Mouse (Mus musculus): Measurements from ENCODE around the gene Lrit2. TPM values are rescaled to one million over a fixed set of nuclear protein-coding genes. Genes with fewer than 3 reads are reported as not detected.
A peak's percentile ranks its signal among the peaks of the same experiment; 100 is the strongest.

Lrit2 gene
- total and polyA plus RNA-seq, 3 experiments: not detected

- Histone ChIP-seq H3K27ac (ENCODE audit: control insufficient read depth, low read depth, low read length) (no peak overlapping the region), H3K4me1 (ENCODE audit: control insufficient read depth in 1 of 2, insufficient read depth in 2 of 2, low read length in 2 of 2) (no peaks in the 10 kb centered on the region), H3K79me2 (ENCODE audit: control insufficient read depth, insufficient read depth, low read length, poor library complexity) (no peaks in the 10 kb centered on the region), H3K4me3 (ENCODE audit: control insufficient read depth in 1 of 2, insufficient read depth in 1 of 2, low read depth in 2 of 2, low read length in 2 of 2) (no peak overlapping the region), H3K36me3 (ENCODE audit: control insufficient read depth in 1 of 2, insufficient read depth in 2 of 2, low read length in 2 of 2) (no peaks in the 10 kb centered on the region), H3K27me3 (ENCODE audit: control insufficient read depth in 1 of 2, insufficient read depth in 2 of 2, low read length in 2 of 2) (no peaks in the 10 kb centered on the region), H3K9me3 (replicated peaks; ENCODE audit: insufficient read depth, low read length) (no peaks in the 10 kb centered on the region), H3K9ac (ENCODE audit: control insufficient read depth, low read depth, low read length, poor library complexity, severe bottlenecking) (no peak overlapping the region)
- TF ChIP-seq TCF12 (IDR thresholded peaks at IDR 0.05; ENCODE audit: low read depth, low read length): no peak
- no peak for TF ChIP-seq TAL1 (IDR thresholded peaks at IDR 0.05; ENCODE audit: low read length)
- no peak for TF ChIP-seq RAD21 (IDR thresholded peaks at IDR 0.05; ENCODE audit: low read depth, low read length)
- peak; percentile 18 for DNase-seq (ENCODE audit: low read depth, low spot score)
These were observed 41.7 kb downstream of the Lrit2 start for GRCm38 (mm10) chr14:37109460-37109859.

GRCm38 (mm10) chr14:37109975-37110374 lies 42.2 kb downstream of the Lrit2 start:
- H3K36me3 ChIP-seq (ENCODE audit: control insufficient read depth in 1 of 2, insufficient read depth in 2 of 2, low read length in 2 of 2): no peaks in the 10 kb centered on the region
- no peak overlapping the region for H3K4me3 ChIP-seq (ENCODE audit: control insufficient read depth in 1 of 2, insufficient read depth in 1 of 2, low read depth in 2 of 2, low read length in 2 of 2)
- no peak overlapping the region for H3K27ac ChIP-seq (ENCODE audit: control insufficient read depth, low read depth, low read length)
- no peaks in the 10 kb centered on the region for H3K4me1 ChIP-seq (ENCODE audit: control insufficient read depth in 1 of 2, insufficient read depth in 2 of 2, low read length in 2 of 2)
- H3K9ac ChIP-seq (ENCODE audit: control insufficient read depth, low read depth, low read length, poor library complexity, severe bottlenecking): no peak overlapping the region
- no peaks in the 10 kb centered on the region for H3K27me3 ChIP-seq (ENCODE audit: control insufficient read depth in 1 of 2, insufficient read depth in 2 of 2, low read length in 2 of 2)
- H3K9me3 ChIP-seq (replicated peaks; ENCODE audit: insufficient read depth, low read length): no peaks in the 10 kb centered on the region
- no peak for TF ChIP-seq MAX (IDR thresholded peaks at IDR 0.05; ENCODE audit: low read length)
- DNase-seq (ENCODE audit: low read depth, low spot score): no peak
- no peaks in the 10 kb centered on the region for H3K79me2 ChIP-seq (ENCODE audit: control insufficient read depth, insufficient read depth, low read length, poor library complexity)

- TF ChIP-seq POLR2A (IDR thresholded peaks at IDR 0.05; ENCODE audit: control insufficient read depth in 1 of 2, insufficient read depth in 1 of 2, low read depth in 1 of 2, low read length in 2 of 2, poor library complexity in 1 of 2): no peak
- TF ChIP-seq MYC (IDR thresholded peaks at IDR 0.05; ENCODE audit: low read depth, low read length): no peak
- no peak for TF ChIP-seq ELF1 (IDR thresholded peaks at IDR 0.05; ENCODE audit: low read depth, low read length)
- no peak for TF ChIP-seq ZNF384 (IDR thresholded peaks at IDR 0.05; ENCODE audit: low read depth, low read length)
- no peak for TF ChIP-seq USF1 (IDR thresholded peaks at IDR 0.05; ENCODE audit: low read depth, low read length)
- TF ChIP-seq CHD2 (IDR thresholded peaks at IDR 0.05; ENCODE audit: low read length): no peak
- no peak for TF ChIP-seq SIN3A (IDR thresholded peaks at IDR 0.05; ENCODE audit: low read length)
- TF ChIP-seq GATA1 (IDR thresholded peaks at IDR 0.05; ENCODE audit: low read depth, low read length): no peak
- TF ChIP-seq MXI1 (IDR thresholded peaks at IDR 0.05; ENCODE audit: low read depth, low read length): no peak
- TF ChIP-seq NELFE (IDR thresholded peaks at IDR 0.05; ENCODE audit: low read depth, low read length): no peak
- TF ChIP-seq UBTF (IDR thresholded peaks at IDR 0.05; ENCODE audit: borderline replicate concordance, insufficient read depth, low read depth, low read length): no peak
- no peak for TF ChIP-seq CTCF (IDR thresholded peaks at IDR 0.05 in 2 of 3, conservative IDR thresholded peaks at IDR 0.05 in 1 of 3; ENCODE audit: control insufficient read depth in 1 of 3, insufficient read depth in 1 of 3, low read depth in 2 of 3, low read length in 3 of 3, poor library complexity in 1 of 3, severe bottlenecking in 1 of 3)
- H3K9ac ChIP-seq (ENCODE audit: control insufficient read depth, low read depth, low read length, poor library complexity, severe bottlenecking): no peak overlapping the region
- no peak overlapping the region for H3K27ac ChIP-seq (ENCODE audit: control insufficient read depth, low read depth, low read length)
- no peak overlapping the region for H3K4me3 ChIP-seq (ENCODE audit: control insufficient read depth in 1 of 2, insufficient read depth in 1 of 2, low read depth in 2 of 2, low read length in 2 of 2)
- DNase-seq (ENCODE audit: low read depth, low spot score): no peak
- H3K79me2 ChIP-seq (ENCODE audit: control insufficient read depth, insufficient read depth, low read length, poor library complexity): no peaks in the 10 kb centered on the region
- H3K36me3 ChIP-seq (ENCODE audit: control insufficient read depth in 1 of 2, insufficient read depth in 2 of 2, low read length in 2 of 2): no peaks in the 10 kb centered on the region
- H3K27me3 ChIP-seq (ENCODE audit: control insufficient read depth in 1 of 2, insufficient read depth in 2 of 2, low read length in 2 of 2): no peaks in the 10 kb centered on the region
- H3K9me3 ChIP-seq (replicated peaks; ENCODE audit: insufficient read depth, low read length): no peaks in the 10 kb centered on the region
- H3K4me1 ChIP-seq (ENCODE audit: control insufficient read depth in 1 of 2, insufficient read depth in 2 of 2, low read length in 2 of 2): no peaks in the 10 kb centered on the region
These were observed 42.7 kb downstream of the Lrit2 start for GRCm38 (mm10) chr14:37110456-37110855.

Measured in MEL (cell line).